Mouse (Mus musculus): ENCODE results near the gene Rai1. TPM values are rescaled to one million over a fixed set of nuclear protein-coding genes. Genes with fewer than 3 reads are reported as not detected.

The Rai1 gene
- total and polyA plus RNA-seq, 3 experiments, result 26.3 to 101 (median 56.7) TPM

DNA sequence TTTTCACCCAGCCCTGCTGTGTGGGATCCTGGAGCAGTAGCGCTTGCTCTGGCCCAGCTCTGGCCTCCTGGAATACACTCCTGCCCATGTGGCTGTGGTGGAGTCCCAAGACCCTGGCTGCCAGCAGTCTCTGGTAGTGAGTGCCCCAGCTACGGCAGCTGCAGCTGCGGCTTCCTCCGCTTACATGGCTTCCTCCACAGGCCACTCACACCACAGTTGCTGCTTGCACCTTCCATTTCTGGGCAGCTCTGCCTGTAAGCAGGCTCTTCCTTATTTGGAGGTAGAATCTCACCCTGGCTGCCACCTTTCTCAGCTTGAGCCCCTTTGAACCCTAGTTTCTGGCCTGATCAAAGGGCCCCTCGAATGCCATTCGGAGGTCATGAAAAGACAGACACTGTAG, 25.7 kb downstream of the Rai1 start:
- H3K27ac ChIP-seq (ENCODE audit: control insufficient read depth, low read depth, low read length), result no peak overlapping the region
- H3K9me3 ChIP-seq (replicated peaks; ENCODE audit: insufficient read depth, low read length), result no peaks in the 10 kb centered on the region
- DNase-seq (ENCODE audit: low read depth, low spot score), result no peak

DNA sequence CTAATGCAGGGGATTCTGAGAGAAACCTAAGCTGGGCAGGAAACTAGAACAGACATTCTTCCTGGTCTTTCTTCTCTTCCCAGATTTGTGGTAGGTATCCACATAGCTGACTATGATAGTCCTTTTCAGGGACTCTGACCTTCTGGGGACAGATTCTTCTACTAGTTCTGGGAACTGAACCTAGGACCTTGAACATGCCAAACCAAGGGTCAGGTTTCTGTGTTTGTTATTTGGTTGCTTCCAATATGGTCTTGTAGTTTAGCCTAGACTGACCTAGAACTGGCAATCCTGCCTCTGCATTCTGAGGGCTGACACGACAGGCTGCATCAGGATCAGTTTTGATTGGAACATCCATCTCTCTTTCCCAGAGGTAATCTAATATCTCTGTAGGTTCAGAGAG, 27.2 kb downstream of the Rai1 start:
- no peak for TF ChIP-seq TBP (IDR thresholded peaks at IDR 0.05; ENCODE audit: low read depth, low read length)
- TF ChIP-seq USF2 (IDR thresholded peaks at IDR 0.05; ENCODE audit: borderline replicate concordance in 1 of 2, insufficient read depth in 1 of 2, low read depth in 1 of 2, low read length in 2 of 2), result no peak
- no peak for TF ChIP-seq MYB (IDR thresholded peaks at IDR 0.05; ENCODE audit: low read depth, low read length)
- no peak for TF ChIP-seq E2F4 (IDR thresholded peaks at IDR 0.05; ENCODE audit: borderline replicate concordance, low read depth, low read length)
- TF ChIP-seq TAL1 (IDR thresholded peaks at IDR 0.05; ENCODE audit: low read length), result no peak
- TF ChIP-seq NELFE (IDR thresholded peaks at IDR 0.05; ENCODE audit: low read depth, low read length), result no peak
- no peak for TF ChIP-seq JUND (IDR thresholded peaks at IDR 0.05; ENCODE audit: low read depth, low read length)
- no peak for TF ChIP-seq RCOR1 (IDR thresholded peaks at IDR 0.05; ENCODE audit: low read depth, low read length)
- no peak for TF ChIP-seq MXI1 (IDR thresholded peaks at IDR 0.05; ENCODE audit: low read depth, low read length)
- TF ChIP-seq ZKSCAN1 (IDR thresholded peaks at IDR 0.05; ENCODE audit: low read depth, low read length), result no peak
- TF ChIP-seq USF1 (IDR thresholded peaks at IDR 0.05; ENCODE audit: low read depth, low read length), result no peak
- no peak for TF ChIP-seq CHD1 (IDR thresholded peaks at IDR 0.05; ENCODE audit: low read depth, low read length)
- TF ChIP-seq NRF1 (IDR thresholded peaks at IDR 0.05; ENCODE audit: insufficient read depth, low read depth, low read length, poor library complexity, severe bottlenecking), result no peak
- TF ChIP-seq CTCF (IDR thresholded peaks at IDR 0.05 in 2 of 3, conservative IDR thresholded peaks at IDR 0.05 in 1 of 3; ENCODE audit: control insufficient read depth in 1 of 3, insufficient read depth in 1 of 3, low read depth in 2 of 3, low read length in 3 of 3, poor library complexity in 1 of 3, severe bottlenecking in 1 of 3), result no peak
- no peak for TF ChIP-seq MAFK (IDR thresholded peaks at IDR 0.05; ENCODE audit: borderline replicate concordance, low read depth, low read length)
- no peak for TF ChIP-seq UBTF (IDR thresholded peaks at IDR 0.05; ENCODE audit: borderline replicate concordance, insufficient read depth, low read depth, low read length)
- no peak for TF ChIP-seq SMC3 (IDR thresholded peaks at IDR 0.05; ENCODE audit: low read depth, low read length)
- no peaks in the 10 kb centered on the region for H3K4me1 ChIP-seq (ENCODE audit: control insufficient read depth in 1 of 2, insufficient read depth in 2 of 2, low read length in 2 of 2)
- H3K27ac ChIP-seq (ENCODE audit: control insufficient read depth, low read depth, low read length), result no peak overlapping the region
- H3K27me3 ChIP-seq (ENCODE audit: control insufficient read depth in 1 of 2, insufficient read depth in 2 of 2, low read length in 2 of 2), result no peaks in the 10 kb centered on the region
- H3K4me3 ChIP-seq (ENCODE audit: control insufficient read depth in 1 of 2, insufficient read depth in 1 of 2, low read depth in 2 of 2, low read length in 2 of 2), result no peak overlapping the region
- no peak overlapping the region for H3K9ac ChIP-seq (ENCODE audit: control insufficient read depth, low read depth, low read length, poor library complexity, severe bottlenecking)
- no peaks in the 10 kb centered on the region for H3K9me3 ChIP-seq (replicated peaks; ENCODE audit: insufficient read depth, low read length)
- H3K36me3 ChIP-seq (ENCODE audit: control insufficient read depth in 1 of 2, insufficient read depth in 2 of 2, low read length in 2 of 2), result peaks cover 0 to 3% of the 10 kb centered on the region in 2 experiments; a peak in 1 of 4 replicates
- no peak for DNase-seq (ENCODE audit: low read depth, low spot score)
- peaks cover 49% of the 10 kb centered on the region for H3K79me2 ChIP-seq (ENCODE audit: control insufficient read depth, insufficient read depth, low read length, poor library complexity)

More for the DNA sequence above, 25.7 kb downstream of the Rai1 start:
- Histone ChIP-seq H3K4me3 (ENCODE audit: control insufficient read depth in 1 of 2, insufficient read depth in 1 of 2, low read depth in 2 of 2, low read length in 2 of 2) (no peak overlapping the region), H3K79me2 (ENCODE audit: control insufficient read depth, insufficient read depth, low read length, poor library complexity) (peaks cover 64% of the 10 kb centered on the region), H3K36me3 (ENCODE audit: control insufficient read depth in 1 of 2, insufficient read depth in 2 of 2, low read length in 2 of 2) (peaks cover 2 to 3% of the 10 kb centered on the region in 2 experiments; a peak in 2 of 4 replicates), H3K9ac (ENCODE audit: control insufficient read depth, low read depth, low read length, poor library complexity, severe bottlenecking) (no peak overlapping the region), H3K27me3 (ENCODE audit: control insufficient read depth in 1 of 2, insufficient read depth in 2 of 2, low read length in 2 of 2) (no peaks in the 10 kb centered on the region), H3K4me1 (ENCODE audit: control insufficient read depth in 1 of 2, insufficient read depth in 2 of 2, low read length in 2 of 2) (peaks cover under 1 to 2% of the 10 kb centered on the region in 2 experiments; a peak in 2 of 4 replicates)
- TF ChIP-seq HCFC1 (IDR thresholded peaks at IDR 0.05; ENCODE audit: low read depth, low read length) (no peak), USF2 (IDR thresholded peaks at IDR 0.05; ENCODE audit: borderline replicate concordance in 1 of 2, insufficient read depth in 1 of 2, low read depth in 1 of 2, low read length in 2 of 2) (no peak), ELF1 (IDR thresholded peaks at IDR 0.05; ENCODE audit: low read depth, low read length) (no peak)

Data from MEL (cell line).